Mouse (Mus musculus): ENCODE results near the gene Dglucy. TPM values are rescaled to one million over a fixed set of nuclear protein-coding genes. Genes with fewer than 3 reads are reported as not detected.

The Dglucy gene
- polyA plus RNA-seq, 1 experiment from 2014 or later: 2.7 TPM

DNA sequence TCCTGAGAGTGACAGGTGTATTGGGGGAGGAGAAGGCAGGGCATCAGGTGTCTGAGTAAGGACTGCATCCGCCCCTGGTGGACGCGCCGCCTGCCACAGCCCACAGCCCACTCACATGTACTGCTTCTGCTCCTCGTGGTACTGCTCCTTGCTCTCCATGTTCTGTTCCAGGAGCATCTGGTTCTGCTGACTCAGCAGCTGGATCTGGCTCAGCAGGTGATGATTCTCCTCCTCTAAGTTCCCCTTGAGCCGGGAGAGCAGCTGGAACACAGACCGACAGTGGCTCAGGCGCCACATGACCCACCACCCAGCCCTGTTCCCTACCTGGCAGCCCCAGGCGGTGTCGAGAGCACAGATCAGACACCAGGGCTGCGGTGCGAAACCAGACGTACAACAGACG lies 152.8 kb downstream of the Dglucy start:
- no peaks in the 10 kb centered on the region for H3K9me3 ChIP-seq
- no peak overlapping the region for H3K27ac ChIP-seq
- no peaks in the 10 kb centered on the region for H3K27me3 ChIP-seq
- no peak for ATAC-seq (ENCODE audit: low FRiP score)
- peaks cover 90% of the 10 kb centered on the region for H3K36me3 ChIP-seq (replicated peaks)
- 95% methylated on average over 14 of the region's 14 CpGs for WGBS
- no peaks in the 10 kb centered on the region for H3K4me1 ChIP-seq
- H3K9ac ChIP-seq: no peak overlapping the region
- no peak overlapping the region for H3K4me3 ChIP-seq (replicated peaks)
- no peak overlapping the region for H3K4me2 ChIP-seq

DNA sequence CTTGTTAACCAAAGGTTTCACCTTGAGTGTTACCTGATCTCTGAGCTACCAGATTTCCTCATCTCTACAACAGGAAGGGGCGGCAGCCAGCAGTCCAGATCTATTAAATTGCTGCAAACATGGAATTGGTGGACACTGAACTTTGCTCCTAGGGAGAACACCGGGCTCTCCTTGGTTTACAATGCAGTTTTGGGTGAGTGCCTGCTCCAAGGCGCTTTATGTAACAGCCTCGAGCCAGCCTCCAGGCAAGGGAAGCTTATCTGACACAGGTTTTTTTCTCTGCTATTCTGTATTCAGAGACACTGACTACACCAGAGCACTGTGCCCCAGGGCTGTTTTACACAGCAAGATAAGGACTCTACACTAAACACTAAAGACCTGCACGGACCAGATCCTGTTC lies 155.9 kb downstream of the Dglucy start:
- no peak for ATAC-seq (ENCODE audit: low FRiP score)
- Histone ChIP-seq H3K4me1 (no peaks in the 10 kb centered on the region), H3K4me2 (no peak overlapping the region), H3K36me3 (replicated peaks) (peaks cover 87% of the 10 kb centered on the region), H3K27me3 (no peaks in the 10 kb centered on the region), H3K9me3 (no peaks in the 10 kb centered on the region), H3K4me3 (replicated peaks) (no peak overlapping the region), H3K9ac (no peak overlapping the region), H3K27ac (no peak overlapping the region)
- WGBS: 96% methylated on average over 5 of the region's 5 CpGs

DNA sequence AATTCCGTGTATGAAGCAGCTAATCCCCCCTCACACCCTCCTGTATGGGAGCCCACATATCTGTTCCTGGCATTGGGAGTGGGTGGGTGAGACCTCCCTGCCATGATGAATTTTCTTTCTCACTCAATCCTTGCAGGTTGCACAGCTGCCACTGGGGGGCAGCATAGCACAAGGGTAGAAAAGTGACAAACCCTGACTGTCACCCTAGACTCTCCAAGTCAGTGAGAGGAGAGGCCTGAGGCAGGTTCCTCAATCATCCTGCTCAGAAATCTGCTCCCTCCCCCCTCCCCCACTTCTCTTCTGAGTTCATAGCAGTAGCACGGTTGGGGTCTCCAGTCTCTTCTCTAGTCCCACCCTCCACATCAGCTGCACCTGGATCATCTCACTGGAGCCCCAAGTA lies 157.3 kb downstream of the Dglucy start:
- Histone ChIP-seq H3K27ac (no peak overlapping the region), H3K9ac (no peak overlapping the region), H3K4me3 (replicated peaks) (no peak overlapping the region), H3K27me3 (no peaks in the 10 kb centered on the region), H3K4me2 (no peak overlapping the region), H3K9me3 (no peaks in the 10 kb centered on the region), H3K36me3 (replicated peaks) (peaks cover 87% of the 10 kb centered on the region), H3K4me1 (no peaks in the 10 kb centered on the region)
- 9% methylated on average over 2 of the region's 2 CpGs for WGBS
- ATAC-seq (ENCODE audit: low FRiP score): peak; percentile 44; the same call in 1 of the 2 replicates

DNA sequence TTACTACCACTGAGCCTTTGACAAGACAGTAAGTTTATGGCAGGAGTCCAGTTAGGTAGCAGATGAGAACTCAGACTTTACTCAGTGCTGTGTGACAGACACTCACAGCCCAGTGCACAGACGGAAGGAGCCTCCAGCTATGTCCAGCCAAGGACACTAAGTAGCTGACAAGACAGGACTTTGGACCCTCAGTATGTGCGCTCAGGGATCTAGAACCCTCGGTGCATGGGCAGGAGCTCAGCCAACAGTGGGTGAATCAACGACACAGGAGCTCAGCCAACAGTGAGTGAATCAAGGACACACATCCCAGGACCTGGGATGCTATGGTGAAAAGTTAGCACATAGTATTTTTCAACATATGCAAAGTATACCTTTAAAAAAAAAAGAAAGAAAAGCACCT lies 157.9 kb downstream of the Dglucy start:
- ATAC-seq (ENCODE audit: low FRiP score): no peak; the same call in 1 of the 2 replicates

DNA sequence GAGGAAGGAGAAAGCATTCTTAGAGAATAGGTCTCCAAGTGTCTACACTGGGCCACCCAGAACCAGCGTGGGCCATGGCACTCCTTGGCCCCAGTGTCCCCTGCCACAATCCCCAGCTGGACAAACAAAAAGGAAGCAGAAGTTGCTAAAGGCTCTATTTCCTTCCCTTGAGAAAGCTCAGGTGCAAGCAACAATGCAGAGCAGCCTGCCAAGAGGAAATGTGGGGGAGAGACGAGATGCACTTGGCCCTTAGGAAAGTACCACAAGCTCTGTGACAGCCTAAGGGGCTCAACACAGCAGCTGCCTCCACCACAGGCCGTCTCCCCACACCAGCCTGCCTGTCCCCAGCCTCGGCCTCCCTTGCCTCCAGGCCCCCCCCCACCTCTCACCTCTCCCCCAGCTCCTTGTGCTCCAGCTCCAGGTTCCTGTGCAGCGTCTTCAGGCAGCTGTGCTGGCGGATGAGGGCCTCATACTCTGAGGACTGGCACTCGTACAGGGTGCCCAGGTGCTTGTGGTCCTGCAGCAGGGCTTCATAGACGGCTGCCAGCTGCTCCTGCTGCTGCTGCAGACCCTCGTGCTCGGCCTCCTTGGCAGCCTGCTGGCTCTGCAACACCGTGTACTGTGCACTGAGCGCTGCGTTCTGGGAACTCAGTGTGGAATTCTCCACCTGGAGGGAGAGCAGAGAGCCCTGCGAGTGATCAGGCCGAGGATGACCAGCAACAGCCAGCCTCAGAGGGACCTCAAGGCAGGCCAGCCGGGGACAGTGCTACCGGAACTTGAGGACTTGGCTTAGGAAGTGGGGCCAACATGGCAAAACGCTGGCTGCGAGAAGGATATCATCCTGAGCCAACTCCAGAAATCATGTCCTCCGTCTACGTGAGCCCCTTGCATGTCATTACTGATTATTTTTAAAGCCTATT lies 158.8 kb downstream of the Dglucy start:
- H3K4me2 ChIP-seq: no peak overlapping the region
- H3K4me3 ChIP-seq (replicated peaks): no peak overlapping the region
- peak overlapping the region; percentile 50; the same call in 1 of the 2 replicates for H3K27ac ChIP-seq
- H3K27me3 ChIP-seq: no peaks in the 10 kb centered on the region
- H3K36me3 ChIP-seq (replicated peaks): peaks cover 85% of the 10 kb centered on the region
- H3K9ac ChIP-seq: no peak overlapping the region; the same call in 1 of the 2 replicates
- 78% methylated on average over 21 of the region's 21 CpGs for WGBS
- ATAC-seq (ENCODE audit: low FRiP score): no peak; the same call in 1 of the 2 replicates
- H3K4me1 ChIP-seq: no peaks in the 10 kb centered on the region
- H3K9me3 ChIP-seq: no peaks in the 10 kb centered on the region

More for the DNA sequence above, 157.9 kb downstream of the Dglucy start:
- WGBS: 87% methylated on average over 4 of the region's 4 CpGs
- no peak overlapping the region for H3K9ac ChIP-seq
- no peak overlapping the region for H3K4me2 ChIP-seq
- H3K27ac ChIP-seq: no peak overlapping the region
- no peaks in the 10 kb centered on the region for H3K27me3 ChIP-seq
- H3K4me3 ChIP-seq (replicated peaks): no peak overlapping the region
- H3K4me1 ChIP-seq: no peaks in the 10 kb centered on the region
- H3K36me3 ChIP-seq (replicated peaks): peaks cover 87% of the 10 kb centered on the region
- no peaks in the 10 kb centered on the region for H3K9me3 ChIP-seq

DNA sequence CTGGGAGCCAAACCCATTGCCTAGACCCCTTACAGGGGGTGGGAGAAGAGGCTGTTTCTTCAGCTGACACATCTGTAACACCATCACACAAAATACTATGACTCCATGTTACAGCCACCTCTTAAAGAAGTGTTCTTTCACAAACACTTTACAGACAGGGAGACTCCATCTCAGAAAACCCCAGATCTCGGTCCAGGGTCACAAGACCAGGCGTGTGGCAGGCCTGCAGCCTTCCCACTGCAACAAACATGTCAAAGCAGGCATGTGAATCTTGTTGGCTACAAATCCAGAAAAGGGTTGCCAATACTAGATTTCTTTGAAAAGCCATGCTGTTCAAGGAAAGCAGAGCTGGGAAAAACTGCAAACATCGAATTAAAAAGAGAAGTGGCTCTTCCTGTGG lies 162.5 kb downstream of the Dglucy start:
- Histone ChIP-seq H3K27ac (no peak overlapping the region), H3K27me3 (no peaks in the 10 kb centered on the region), H3K4me3 (replicated peaks) (no peak overlapping the region), H3K9ac (no peak overlapping the region), H3K4me2 (no peak overlapping the region), H3K9me3 (no peaks in the 10 kb centered on the region), H3K4me1 (no peaks in the 10 kb centered on the region), H3K36me3 (replicated peaks) (peaks cover 90% of the 10 kb centered on the region)
- ATAC-seq (ENCODE audit: low FRiP score): no peak
- 85% methylated on average over 3 of the region's 3 CpGs for WGBS

DNA sequence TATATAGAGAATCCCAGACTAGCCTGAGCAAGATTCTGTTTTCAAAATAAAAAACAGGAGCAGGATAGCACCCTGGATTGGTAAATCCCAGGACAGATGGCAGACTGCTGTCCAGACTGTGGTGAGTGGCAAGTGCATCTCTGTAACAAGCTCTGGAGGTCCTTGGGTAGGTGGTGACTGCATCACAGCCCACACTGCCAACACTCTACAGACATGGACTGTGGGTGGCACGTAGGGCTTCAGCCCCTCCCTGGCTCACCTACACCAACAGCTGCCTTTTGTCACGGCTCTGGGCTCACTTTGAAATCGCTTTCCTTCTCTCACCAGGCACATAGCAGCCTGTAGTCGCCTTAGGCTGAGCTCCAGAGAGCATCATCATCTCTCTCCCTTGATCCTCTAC lies 164.3 kb downstream of the Dglucy start:
- Histone ChIP-seq H3K36me3 (replicated peaks) (peaks cover 94% of the 10 kb centered on the region), H3K4me3 (replicated peaks) (no peak overlapping the region), H3K27ac (no peak overlapping the region), H3K4me2 (no peak overlapping the region), H3K27me3 (no peaks in the 10 kb centered on the region), H3K9ac (no peak overlapping the region), H3K9me3 (no peaks in the 10 kb centered on the region), H3K4me1 (no peaks in the 10 kb centered on the region)
- no peak for ATAC-seq (ENCODE audit: low FRiP score)
- WGBS: 88% methylated on average over 4 of the region's 4 CpGs

DNA sequence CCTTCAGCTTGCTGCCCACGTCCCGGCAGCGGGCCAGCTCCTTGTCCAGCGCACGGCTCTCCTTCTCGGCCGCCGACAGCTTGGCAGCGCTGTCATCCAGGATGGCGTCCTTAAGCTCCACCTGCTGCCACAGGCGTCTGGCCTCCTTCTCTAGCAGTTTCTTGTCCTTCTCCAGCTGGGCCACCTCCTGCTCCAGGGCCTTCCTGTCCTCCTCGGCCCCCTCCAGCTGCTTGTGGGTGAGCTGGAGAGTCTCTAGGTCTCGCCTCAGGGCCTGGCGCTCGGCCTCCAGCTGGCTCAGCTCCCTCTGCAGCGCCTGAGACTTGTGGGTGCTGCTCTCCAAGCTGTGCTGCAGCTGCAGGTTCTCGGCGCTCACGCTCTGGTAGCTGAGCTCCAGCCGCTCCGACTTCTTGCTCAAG lies 166.1 kb downstream of the Dglucy start:
- no peak overlapping the region for H3K4me3 ChIP-seq (replicated peaks)
- H3K4me2 ChIP-seq: no peak overlapping the region
- H3K9me3 ChIP-seq: no peaks in the 10 kb centered on the region
- peaks cover 88% of the 10 kb centered on the region for H3K36me3 ChIP-seq (replicated peaks)
- H3K27ac ChIP-seq: no peak overlapping the region
- WGBS: 93% methylated on average over 21 of the region's 21 CpGs
- ATAC-seq (ENCODE audit: low FRiP score): no peak
- no peak overlapping the region for H3K9ac ChIP-seq
- no peaks in the 10 kb centered on the region for H3K27me3 ChIP-seq
- no peaks in the 10 kb centered on the region for H3K4me1 ChIP-seq

DNA sequence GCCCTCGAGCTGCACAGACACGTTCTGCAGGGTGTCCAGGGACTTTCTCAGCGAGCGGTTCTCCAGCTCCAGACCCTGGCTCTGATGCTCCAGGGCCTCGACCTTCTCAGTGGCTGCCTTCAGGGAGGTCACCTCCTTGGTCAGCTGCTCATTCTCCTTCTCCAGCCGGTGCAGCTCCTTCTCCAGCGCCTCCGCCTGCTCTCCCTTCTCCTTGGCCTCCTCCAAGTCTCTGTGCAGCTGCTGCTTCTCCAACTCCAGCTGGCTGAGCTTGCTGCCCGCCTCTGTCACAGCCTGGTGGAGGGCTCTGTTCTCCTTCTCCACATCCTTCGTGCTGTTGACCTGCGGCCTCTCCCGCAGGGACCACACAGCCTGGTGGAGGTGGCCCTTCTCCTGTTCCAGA lies 166.6 kb downstream of the Dglucy start:
- H3K27me3 ChIP-seq: no peaks in the 10 kb centered on the region
- H3K4me1 ChIP-seq: no peaks in the 10 kb centered on the region
- WGBS: 91% methylated on average over 12 of the region's 12 CpGs
- no peak overlapping the region for H3K9ac ChIP-seq
- H3K4me2 ChIP-seq: no peak overlapping the region
- peaks cover 86% of the 10 kb centered on the region for H3K36me3 ChIP-seq (replicated peaks)
- H3K4me3 ChIP-seq (replicated peaks): no peak overlapping the region
- no peaks in the 10 kb centered on the region for H3K9me3 ChIP-seq
- H3K27ac ChIP-seq: no peak overlapping the region
- no peak for ATAC-seq (ENCODE audit: low FRiP score)

DNA sequence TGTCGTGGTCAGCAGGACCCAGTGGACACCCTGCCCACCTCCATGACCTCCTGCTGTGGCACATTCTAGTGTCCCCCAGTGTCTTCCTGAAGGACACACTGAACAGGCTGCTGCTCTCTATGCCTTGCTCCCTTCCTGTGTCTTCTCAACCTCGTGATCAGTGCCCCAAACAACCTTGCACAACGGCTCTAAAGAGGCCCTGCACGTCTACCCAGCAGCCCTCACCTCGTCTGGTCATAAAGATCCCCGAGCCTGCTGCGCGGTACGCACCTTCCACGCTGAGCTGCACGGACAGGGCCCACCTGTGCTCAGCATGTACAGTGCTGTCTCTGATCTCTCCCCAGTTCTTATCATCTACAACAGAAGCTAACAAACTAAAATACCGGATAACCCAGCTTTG lies 167.1 kb downstream of the Dglucy start:
- Histone ChIP-seq H3K4me2 (no peak overlapping the region), H3K27me3 (no peaks in the 10 kb centered on the region), H3K4me3 (replicated peaks) (no peak overlapping the region), H3K9me3 (no peaks in the 10 kb centered on the region), H3K36me3 (replicated peaks) (peaks cover 83% of the 10 kb centered on the region), H3K27ac (no peak overlapping the region), H3K9ac (no peak overlapping the region), H3K4me1 (no peaks in the 10 kb centered on the region)
- no peak for ATAC-seq (ENCODE audit: low FRiP score)
- 93% methylated on average over 12 of the region's 12 CpGs for WGBS

Other genes starting within 250 kb of the Dglucy start
- 6.4 and 6.5 TPM in 2 replicates for gene Rps6ka5, start 52.1 kb upstream of the Dglucy start, polyA plus RNA-seq (2016; fragmentation: Nextera tagmentation; extraction: Ambion mirVana)
- gene Gpr68, start 129.1 kb downstream of the Dglucy start, polyA plus RNA-seq (2016; fragmentation: Nextera tagmentation; extraction: Ambion mirVana): 0.22 and 0.26 TPM in 2 replicates
- 28.8 and 30.4 TPM in 2 replicates for gene Ccdc88c, start 250.0 kb downstream of the Dglucy start, polyA plus RNA-seq (2016; fragmentation: Nextera tagmentation; extraction: Ambion mirVana)